Mouse (Mus musculus) ES-E14 (cell line): ENCODE data around the gene Sox5. TPM values are rescaled to one million over a fixed set of nuclear protein-coding genes. Genes with fewer than 3 reads are reported as not detected.

Experiments
- DNase-seq: peaks from one replicate; pipeline ENCODE4 v3.0.0-alpha.2; 2013; ENCODE audit warnings: low read depth, low spot score
- H3K27ac ChIP-seq: 2 replicates; pipeline ENCODE4 v1.5.1; 2012; ENCODE audit warnings: low read depth, mild to moderate bottlenecking, low read length, moderate library complexity, mixed read lengths; ENCODE audit not compliant: poor library complexity, insufficient read depth, severe bottlenecking
- H3K36me3 ChIP-seq: 2 replicates; pipeline ENCODE4 v1.6.1; 2012; ENCODE audit warnings: mild to moderate bottlenecking, low read length, moderate library complexity, mixed read lengths; ENCODE audit not compliant: control insufficient read depth, poor library complexity, insufficient read depth, severe bottlenecking
- H3K4me1 ChIP-seq, 2 experiments: fragments of 150-350 bp in 1 of 2; sonication (generic) in 1 of 2; 2 replicates each; pipeline ENCODE4 v1.6.1; 2012; ENCODE audit warnings: low read length in 2 of 2, mild to moderate bottlenecking in 1 of 2, mixed read lengths in 1 of 2; ENCODE audit not compliant: control insufficient read depth in 2 of 2, insufficient read depth in 2 of 2, poor library complexity in 1 of 2
- H3K4me3 ChIP-seq, 2 experiments: fragments of 150-350 bp in 1 of 2; sonication (generic) in 1 of 2; 2 replicates each; pipeline ENCODE4 v1.5.1; 2012; ENCODE audit warnings: low read length in 2 of 2, low read depth in 1 of 2, mild to moderate bottlenecking in 1 of 2, mixed read lengths in 1 of 2; ENCODE audit not compliant: insufficient read depth in 1 of 2, poor library complexity in 1 of 2, severe bottlenecking in 1 of 2
- H3K9ac ChIP-seq: 2 replicates; pipeline ENCODE4 v1.6.1; 2012; ENCODE audit warnings: low read depth, mild to moderate bottlenecking, low read length, mixed read lengths; ENCODE audit not compliant: poor library complexity, insufficient read depth, severe bottlenecking
- H3K9me3 ChIP-seq: fragments of 150-350 bp; sonication (generic); 2 replicates; pipeline ENCODE4 v1.6.1; 2012; ENCODE audit warnings: low read depth, mild to moderate bottlenecking, low read length; ENCODE audit not compliant: control insufficient read depth, insufficient read depth
- CHD2 ChIP-seq: IDR thresholded peaks from 2 replicates; pipeline ENCODE4 v1.6.1; 2014; ENCODE audit warnings: mild to moderate bottlenecking, low read depth, low read length, inconsistent platforms
- HCFC1 ChIP-seq: IDR thresholded peaks from 2 replicates; pipeline ENCODE4 v1.6.1; 2012; ENCODE audit warnings: low read length, inconsistent platforms, borderline replicate concordance; ENCODE audit not compliant: insufficient read depth
- MAFK ChIP-seq: IDR thresholded peaks from 2 replicates; pipeline ENCODE4 v1.6.1; 2014; ENCODE audit warnings: mild to moderate bottlenecking, low read depth, low read length, inconsistent platforms; ENCODE audit not compliant: insufficient read depth
- ZC3H11A ChIP-seq: IDR thresholded peaks from 2 replicates; pipeline ENCODE4 v1.6.1; 2012; ENCODE audit warnings: low read depth, mild to moderate bottlenecking, inconsistent platforms, low read length, borderline replicate concordance
- ZNF384 ChIP-seq: IDR thresholded peaks from 2 replicates; pipeline ENCODE4 v1.6.1; 2012; ENCODE audit warnings: low read depth, low read length, inconsistent platforms
- in situ Hi-C, 2 experiments: fragments of 600-800 bp; cut with MboI; formaldehyde crosslinking; loops; one replicate each; pipeline ENCODE4 v1.15.1; 2025; ENCODE audit warnings: low sequenced_read_pairs in 2 of 2, inconsistent platforms in 1 of 2; ENCODE audit not compliant: unreplicated experiment in 2 of 2
- total RNA-seq: library from RNA; depleted of rRNA; stranded (reverse); fragments of 300-350 nt; gene quantifications from 2 replicates; pipeline ENCODE4 v1.2.3, GENCODE M21; 2012

Gene Sox5
- total RNA-seq, 1 experiment, result 0.36 TPM

DNA sequence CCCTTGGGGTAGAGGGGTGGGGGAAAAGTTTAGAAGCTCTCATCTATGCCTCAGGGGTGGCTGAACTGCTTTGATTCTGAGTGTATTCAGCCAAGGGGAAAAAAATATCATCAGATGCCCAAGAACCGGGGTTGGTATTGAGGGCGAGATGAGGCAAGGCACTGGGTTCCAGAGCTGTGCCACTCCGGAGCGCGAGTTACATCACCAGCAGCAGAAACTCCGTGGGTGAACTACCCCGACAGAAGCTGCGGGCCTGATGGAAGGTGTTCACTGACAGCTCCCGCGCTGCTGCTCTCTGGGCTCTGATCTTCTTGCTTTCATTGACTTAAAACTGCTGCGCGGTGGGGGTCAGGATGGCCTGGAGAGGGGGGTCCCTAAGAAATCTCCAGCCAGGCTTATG, 1.1 kb upstream of the Sox5 start:
- H3K9me3 ChIP-seq, result no peaks in the 10 kb centered on the region
- TF ChIP-seq ZNF384 (no peak), MAFK (no peak), CHD2 (no peak), HCFC1 (no peak), ZC3H11A (no peak)
- H3K4me1 ChIP-seq, result peaks cover 0 to 3% of the 10 kb centered on the region in 2 experiments; a peak in 2 of 4 replicates
- no peak for DNase-seq
- no peaks in the 10 kb centered on the region for H3K36me3 ChIP-seq
- H3K4me3 ChIP-seq, result peak overlapping the region in 1 of 2 experiments; percentile 70; a peak in 3 of 4 replicates
- in situ Hi-C loops, result no loop called here
- 0 out of 2 replicates have a peak overlapping the region, but pooled peaks have one; percentile 2 for H3K9ac ChIP-seq
- H3K27ac ChIP-seq, result no peak overlapping the region

DNA sequence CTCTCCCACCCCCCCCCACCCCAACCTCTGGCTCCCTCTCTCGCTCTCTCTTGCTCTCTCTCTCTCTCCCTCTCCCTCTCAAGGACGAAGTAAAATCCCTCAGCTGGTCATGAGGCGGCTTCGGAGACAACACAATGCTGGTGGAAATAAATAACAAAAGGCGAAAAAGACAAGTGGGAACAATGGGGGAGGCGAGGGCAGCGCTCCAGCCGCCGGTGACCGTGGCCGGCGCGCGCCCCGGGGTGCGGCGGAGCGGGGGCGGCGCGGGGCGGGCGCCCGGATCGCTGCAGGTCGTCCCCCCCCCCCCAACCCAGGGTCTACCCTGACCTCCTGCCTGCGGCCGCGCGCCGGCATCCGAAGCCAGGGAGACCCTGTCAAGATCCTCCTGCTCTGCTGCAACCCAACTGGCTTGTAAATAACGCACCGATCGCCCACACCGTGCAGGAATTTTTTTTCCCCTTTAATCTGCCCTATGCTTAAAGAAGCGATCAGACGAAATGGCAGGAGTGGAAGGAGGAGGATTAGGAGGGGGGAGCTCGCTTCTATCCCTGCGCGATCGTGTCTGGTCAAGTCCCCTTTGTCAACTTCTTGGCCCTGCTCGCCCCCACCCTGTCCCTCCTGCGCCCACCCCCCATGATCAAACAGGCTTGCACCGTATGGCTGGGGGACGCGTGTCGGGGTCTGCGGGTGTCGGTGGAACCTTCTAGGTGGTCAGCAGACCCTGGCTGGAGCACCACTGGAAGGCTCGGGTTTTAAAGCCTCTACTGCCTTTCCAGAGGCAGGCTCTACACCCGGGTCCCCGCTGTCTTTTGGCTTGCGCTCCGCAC, 467 bp upstream of the Sox5 start:
- no peak overlapping the region for H3K27ac ChIP-seq
- in situ Hi-C loops, result no loop called here
- no peak for DNase-seq

DNA sequence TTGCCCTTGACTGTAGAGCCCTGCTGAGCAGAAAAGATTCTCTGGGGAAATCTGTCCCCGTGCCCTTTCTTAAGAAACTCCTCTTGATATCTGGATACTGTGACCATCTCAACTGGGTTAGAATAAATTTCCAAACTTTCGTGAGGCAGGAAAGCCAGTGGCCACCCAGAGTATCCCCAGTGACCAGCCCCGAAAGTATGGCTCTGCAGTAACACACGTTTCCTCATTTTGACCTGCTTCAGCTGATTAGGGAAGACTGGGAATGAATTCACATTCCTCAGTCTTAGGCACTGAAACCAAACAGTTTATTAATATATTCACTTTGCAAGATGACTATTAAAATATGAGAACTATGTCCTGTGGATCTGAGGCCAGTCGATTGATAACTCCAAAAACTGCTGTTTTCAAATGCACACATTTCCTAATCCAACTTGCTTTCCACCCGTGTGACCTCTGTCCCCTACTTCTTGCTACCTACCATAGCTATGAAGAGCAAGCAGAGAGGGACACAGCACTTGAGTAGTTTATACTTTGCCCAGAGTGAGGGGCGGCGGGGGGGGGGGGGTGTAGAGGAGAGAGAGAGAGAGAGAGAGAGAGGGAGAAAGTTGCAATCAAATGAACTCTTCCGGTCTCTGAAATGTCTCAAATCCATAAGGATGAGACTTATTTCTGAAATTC, 1.0 kb downstream of the Sox5 start:
- Histone ChIP-seq H3K4me1 (peaks cover 0 to 3% of the 10 kb centered on the region in 2 experiments; a peak in 2 of 4 replicates), H3K27ac (no peak overlapping the region), H3K9ac (no peak overlapping the region), H3K36me3 (no peaks in the 10 kb centered on the region), H3K4me3 (peak overlapping the region in 1 of 2 experiments; percentile 63; a peak in 2 of 4 replicates), H3K9me3 (no peaks in the 10 kb centered on the region)
- in situ Hi-C loops, result no loop called here
- TF ChIP-seq ZNF384 (no peak), HCFC1 (no peak), CHD2 (no peak), ZC3H11A (no peak), MAFK (no peak)
- DNase-seq, result no peak

More for the DNA sequence above, 467 bp upstream of the Sox5 start:
- Histone ChIP-seq H3K9ac (0 out of 2 replicates have a peak overlapping the region, but pooled peaks have one; percentile 2), H3K9me3 (no peaks in the 10 kb centered on the region), H3K36me3 (no peaks in the 10 kb centered on the region), H3K4me3 (peak overlapping the region; percentile 69 to 70), H3K4me1 (peaks cover 0 to 3% of the 10 kb centered on the region in 2 experiments; a peak in 2 of 4 replicates)
- TF ChIP-seq ZC3H11A, result no peak
- no peak for TF ChIP-seq HCFC1
- no peak for TF ChIP-seq ZNF384
- TF ChIP-seq MAFK, result no peak
- no peak for TF ChIP-seq CHD2

DNA sequence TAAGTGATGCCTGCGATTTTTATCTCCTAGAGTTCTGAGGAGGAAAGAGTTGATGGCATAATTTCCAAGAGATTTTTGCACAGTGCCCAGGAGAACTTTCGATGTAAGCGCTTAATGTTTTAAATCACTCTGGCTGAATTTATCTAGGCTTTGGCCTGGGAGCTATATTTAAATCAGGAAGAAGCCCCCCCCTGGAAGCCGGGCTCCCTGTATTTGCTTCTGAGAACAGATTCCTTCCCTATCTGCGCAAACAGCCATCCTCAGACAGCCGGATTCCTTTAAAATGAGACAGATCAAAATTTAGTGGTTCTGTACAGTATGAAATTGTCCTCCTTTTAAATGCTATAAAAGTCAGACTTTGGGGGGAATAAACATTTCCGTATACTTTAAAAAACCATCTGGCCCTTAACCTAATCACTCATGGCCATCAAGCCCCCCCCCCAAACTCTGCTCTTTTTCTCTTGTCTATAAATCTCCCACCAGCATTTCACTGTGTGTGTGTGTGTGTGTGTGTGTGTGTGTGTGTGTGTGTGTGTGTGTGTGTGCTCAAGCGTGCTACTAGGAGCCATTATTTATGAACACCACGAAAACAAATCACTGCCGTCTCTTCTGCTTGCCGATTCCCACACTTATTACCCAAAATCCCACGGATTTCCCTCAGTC, 1.7 kb downstream of the Sox5 start:
- peaks cover 0 to 3% of the 10 kb centered on the region in 2 experiments; a peak in 2 of 4 replicates for H3K4me1 ChIP-seq
- no peaks in the 10 kb centered on the region for H3K9me3 ChIP-seq
- no peak overlapping the region for H3K9ac ChIP-seq
- in situ Hi-C loops, result no loop called here
- TF ChIP-seq ZC3H11A (no peak), MAFK (no peak), HCFC1 (no peak), ZNF384 (no peak), CHD2 (no peak)
- H3K4me3 ChIP-seq, result no peak overlapping the region
- DNase-seq, result no peak
- H3K36me3 ChIP-seq, result no peaks in the 10 kb centered on the region
- H3K27ac ChIP-seq, result no peak overlapping the region
